Mouse (Mus musculus): ENCODE results near the gene Rps6ka2.

DNA sequence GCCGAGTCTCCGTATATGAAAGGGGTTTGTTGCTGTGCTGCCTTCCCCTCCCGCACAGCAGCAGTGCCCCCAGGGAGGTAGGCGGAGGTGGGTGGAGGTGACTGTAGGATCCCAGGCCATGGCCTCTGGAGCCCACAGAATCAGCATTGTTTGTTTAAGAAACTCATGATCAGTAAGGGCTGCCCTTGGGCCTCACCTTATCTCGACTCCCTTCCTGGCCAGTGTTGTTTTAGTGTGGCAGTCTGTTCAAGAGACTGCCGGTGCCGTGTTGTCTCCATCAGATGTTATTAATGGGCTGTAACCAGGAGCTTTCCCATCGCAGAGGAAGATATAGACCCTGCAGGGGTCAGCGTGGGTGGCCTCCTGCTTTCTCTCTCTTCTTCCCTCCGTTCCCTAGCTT, 90.4 kb downstream of the Rps6ka2 start:
- TF ChIP-seq EP300 (optimal IDR thresholded peaks at IDR 0.05) (no peak), CTCF (IDR thresholded peaks at IDR 0.05; ENCODE audit: low read depth) (no peak)
